Mouse (Mus musculus): ENCODE data around the gene Gm43517.

DNA sequence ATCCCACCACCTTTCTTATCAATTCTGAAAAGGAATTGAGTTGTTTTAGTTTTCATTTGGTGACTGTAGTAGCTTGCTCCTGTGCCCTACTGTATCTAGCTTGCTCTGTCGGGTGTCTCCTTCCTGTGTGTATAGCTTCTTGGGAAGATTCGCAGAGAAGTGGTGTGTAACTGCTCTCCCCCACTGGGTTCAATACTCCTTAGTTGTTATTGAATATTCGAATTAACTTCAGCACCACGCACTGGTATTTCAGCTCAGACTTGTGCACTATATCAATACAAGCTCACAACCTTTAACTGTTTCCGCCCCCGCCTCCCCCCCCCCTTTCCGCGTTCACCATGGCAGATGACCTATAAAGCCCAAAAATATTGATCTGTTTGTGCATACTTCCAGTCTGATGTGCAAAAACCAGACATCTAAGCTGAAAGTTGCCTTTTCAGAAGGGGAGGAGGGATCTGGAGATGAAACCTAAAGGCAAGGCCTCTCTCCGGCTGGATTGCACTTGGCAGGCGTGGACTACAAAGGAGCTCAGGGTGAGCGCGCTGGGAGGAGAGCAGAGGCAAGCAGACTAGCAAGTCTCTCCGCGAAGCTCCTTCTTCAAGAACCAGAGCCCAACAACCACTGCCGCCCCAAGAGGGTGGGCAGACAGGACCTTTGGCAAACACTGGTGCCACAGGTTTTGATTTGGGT, 7.5 kb upstream of the Gm43517 start:
- TF ChIP-seq CTCF (IDR thresholded peaks at IDR 0.05; ENCODE audit: low read depth) (no peak), EP300 (IDR thresholded peaks at IDR 0.05; ENCODE audit: low read depth) (no peak)

All from heart, postnatal 0 days (tissue).